Mouse (Mus musculus) forebrain, embryonic 11.5 days (tissue): ENCODE measurements at regions not wholly inside any gene's neighbourhood (a gene's known extent, or its start where the extent isn't known, plus 50 kb on each side); places are given as distances from the start of the nearest gene placed in this dataset.

Experiments
- ATAC-seq: fragments of 200-750 bp; cut with Nextera tagmentation; replicated peaks from 2 replicates; pipeline ENCODE4 v1.8.0; 2017; ENCODE audit warnings: moderate TSS enrichment; ENCODE audit not compliant: low FRiP score
- DNase-seq: peaks from one replicate; pipeline ENCODE4 v3.0.0-alpha.2; 2017; ENCODE audit warnings: low spot score
- H3K27ac ChIP-seq: fragments of 300-500 bp; sonication (generic); 2 replicates; pipeline ENCODE4 v1.5.1; 2014; ENCODE audit warnings: low read depth, low read length
- H3K27me3 ChIP-seq: fragments of 300-500 bp; sonication (generic); 2 replicates; pipeline ENCODE4 v1.6.1; 2014; ENCODE audit warnings: mild to moderate bottlenecking, low read length, mixed read lengths; ENCODE audit not compliant: control insufficient read depth, insufficient read depth
- H3K36me3 ChIP-seq: fragments of 300-500 bp; sonication (generic); 2 replicates; pipeline ENCODE4 v1.6.1; 2014; ENCODE audit warnings: mild to moderate bottlenecking, low read length, moderate library complexity, mixed read lengths; ENCODE audit not compliant: control insufficient read depth, insufficient read depth
- H3K4me1 ChIP-seq: fragments of 300-500 bp; sonication (generic); replicated peaks from 2 replicates; pipeline ENCODE4 v1.6.1; 2014; ENCODE audit warnings: low read length, mixed read lengths; ENCODE audit not compliant: control insufficient read depth, insufficient read depth
- H3K4me2 ChIP-seq: fragments of 300-500 bp; sonication (generic); 2 replicates; pipeline ENCODE4 v1.6.1; 2014; ENCODE audit warnings: low read depth, mild to moderate bottlenecking, low read length, moderate library complexity, mixed read lengths; ENCODE audit not compliant: severe bottlenecking
- H3K4me3 ChIP-seq: fragments of 300-500 bp; sonication (generic); 2 replicates; pipeline ENCODE4 v1.5.1; 2014; ENCODE audit warnings: low read depth, low read length
- H3K9ac ChIP-seq: fragments of 300-500 bp; sonication (generic); 2 replicates; pipeline ENCODE4 v1.6.1; 2014; ENCODE audit warnings: low read length
- H3K9me3 ChIP-seq: fragments of 300-500 bp; sonication (generic); 2 replicates; pipeline ENCODE4 v1.6.1; 2016; ENCODE audit warnings: low read length, mixed read lengths; ENCODE audit not compliant: control insufficient read depth
- WGBS: fragments of 180-500 bp; shearing (Covaris S2); extraction: QIAGEN DNeasy Blood & Tissue Kit; methylation state at CpG from one replicate; pipeline ENCODE4 v1.1.7; 2014; 5-methylcytosine and 5-hydroxymethylcytosine counted together

- no peak for ATAC-seq
Observed at GRCm38 (mm10) chr14:114776723-114777122, 315.3 kb upstream of the Gpc5 start.

GRCm38 (mm10) chr14:114781821-114782220 is 310.2 kb upstream of the Gpc5 start:
- ATAC-seq = no peak
- DNase-seq = no peak
- H3K4me3 ChIP-seq = no peak overlapping the region
- H3K9me3 ChIP-seq = no peaks in the 10 kb centered on the region
- H3K27ac ChIP-seq = no peak overlapping the region
- no peak overlapping the region for H3K9ac ChIP-seq
- WGBS = 93% methylated on average over 3 of the region's 3 CpGs
- H3K4me2 ChIP-seq = no peak overlapping the region
- no peaks in the 10 kb centered on the region for H3K27me3 ChIP-seq
- no peaks in the 10 kb centered on the region for H3K36me3 ChIP-seq
- no peaks in the 10 kb centered on the region for H3K4me1 ChIP-seq

More at GRCm38 (mm10) chr14:114776723-114777122, 315.3 kb upstream of the Gpc5 start:
- no peaks in the 10 kb centered on the region for H3K27me3 ChIP-seq
- H3K27ac ChIP-seq = no peak overlapping the region
- no peak overlapping the region for H3K9ac ChIP-seq
- no peaks in the 10 kb centered on the region for H3K36me3 ChIP-seq
- no peak overlapping the region for H3K4me2 ChIP-seq
- DNase-seq = no peak
- no peak overlapping the region for H3K4me3 ChIP-seq
- WGBS = 79% methylated on average over 2 of the region's 2 CpGs
- no peaks in the 10 kb centered on the region for H3K4me1 ChIP-seq
- no peaks in the 10 kb centered on the region for H3K9me3 ChIP-seq

GRCm38 (mm10) chr14:114790946-114791830 is 300.8 kb upstream of the Gpc5 start:
- Histone ChIP-seq H3K27ac (no peak overlapping the region), H3K4me2 (peak overlapping the region; percentile 31; the same call in 1 of the 2 replicates), H3K9me3 (no peaks in the 10 kb centered on the region), H3K9ac (no peak overlapping the region), H3K27me3 (no peaks in the 10 kb centered on the region), H3K4me3 (no peak overlapping the region), H3K4me1 (no peaks in the 10 kb centered on the region), H3K36me3 (no peaks in the 10 kb centered on the region)
- peak; percentile 74 for DNase-seq
- ATAC-seq = peak; percentile 85
- 29% methylated on average over 13 of the region's 13 CpGs for WGBS

GRCm38 (mm10) chr14:114791831-114792224 is 300.2 kb upstream of the Gpc5 start:
- no peak overlapping the region for H3K4me3 ChIP-seq
- H3K36me3 ChIP-seq = no peaks in the 10 kb centered on the region
- no peak overlapping the region for H3K27ac ChIP-seq
- no peak for DNase-seq
- H3K9me3 ChIP-seq = no peaks in the 10 kb centered on the region
- no peak overlapping the region for H3K4me2 ChIP-seq
- no peaks in the 10 kb centered on the region for H3K4me1 ChIP-seq
- WGBS = 57% methylated on average over 4 of the region's 4 CpGs
- H3K9ac ChIP-seq = no peak overlapping the region
- H3K27me3 ChIP-seq = no peaks in the 10 kb centered on the region
- ATAC-seq = peak; percentile 56

- Histone ChIP-seq H3K4me1 (no peaks in the 10 kb centered on the region), H3K9ac (no peak overlapping the region), H3K4me3 (no peak overlapping the region), H3K36me3 (no peaks in the 10 kb centered on the region), H3K27me3 (no peaks in the 10 kb centered on the region), H3K9me3 (no peaks in the 10 kb centered on the region), H3K4me2 (no peak overlapping the region), H3K27ac (no peak overlapping the region)
- 0 out of 2 replicates have a peak, but pooled peaks have one; percentile 15 for ATAC-seq
- DNase-seq = no peak
- WGBS = 90% methylated on average over 11 of the region's 11 CpGs
Observed at GRCm38 (mm10) chr14:114804643-114805042, 287.4 kb upstream of the Gpc5 start.

- Histone ChIP-seq H3K9me3 (no peaks in the 10 kb centered on the region), H3K4me1 (no peaks in the 10 kb centered on the region), H3K4me2 (no peak overlapping the region), H3K36me3 (no peaks in the 10 kb centered on the region), H3K27me3 (no peaks in the 10 kb centered on the region), H3K9ac (no peak overlapping the region), H3K27ac (no peak overlapping the region), H3K4me3 (no peak overlapping the region)
- ATAC-seq (no peak), DNase-seq (no peak)
- 84% methylated on average over 2 of the region's 2 CpGs for WGBS
Observed at GRCm38 (mm10) chr14:114808621-114809020, 283.4 kb upstream of the Gpc5 start.

GRCm38 (mm10) chr14:114820677-114821076 is 271.3 kb upstream of the Gpc5 start:
- Histone ChIP-seq H3K27ac (no peak overlapping the region), H3K27me3 (no peaks in the 10 kb centered on the region), H3K4me2 (no peak overlapping the region), H3K9me3 (no peaks in the 10 kb centered on the region), H3K4me1 (peaks cover 6% of the 10 kb centered on the region; the same call in 1 of the 2 replicates), H3K9ac (no peak overlapping the region), H3K4me3 (no peak overlapping the region), H3K36me3 (no peaks in the 10 kb centered on the region)
- 25% methylated on average over 1 of the region's 1 CpGs for WGBS
- DNase-seq = no peak
- no peak for ATAC-seq

GRCm38 (mm10) chr14:114821098-114821594 is 270.9 kb upstream of the Gpc5 start:
- no peak for DNase-seq
- H3K4me3 ChIP-seq = no peak overlapping the region
- H3K36me3 ChIP-seq = no peaks in the 10 kb centered on the region
- WGBS = 8% methylated on average over 2 of the region's 2 CpGs
- H3K4me1 ChIP-seq = peaks cover 6% of the 10 kb centered on the region; the same call in 1 of the 2 replicates
- ATAC-seq = no peak; the same call in 1 of the 2 replicates
- H3K27me3 ChIP-seq = no peaks in the 10 kb centered on the region
- H3K9ac ChIP-seq = no peak overlapping the region
- H3K9me3 ChIP-seq = no peaks in the 10 kb centered on the region
- no peak overlapping the region for H3K4me2 ChIP-seq
- no peak overlapping the region for H3K27ac ChIP-seq
